Mouse (Mus musculus): ENCODE data around the gene Zcchc12.
A peak's percentile ranks its signal among the peaks of the same experiment; 100 is the strongest.

GRCm38 (mm10) chrX:36225777-36226176 is 30.1 kb downstream of the Zcchc12 start:
- TF ChIP-seq CTCF (IDR thresholded peaks at IDR 0.05; ENCODE audit: extremely low read depth, insufficient read depth, low read length) = peak; percentile 73
- no peak for TF ChIP-seq POLR2A (IDR thresholded peaks at IDR 0.05; ENCODE audit: extremely low read depth, insufficient read depth, low read length)

All from cortical plate, adult 2 months (tissue).